Mouse (Mus musculus) right cerebral cortex, postnatal 14 days (tissue): ENCODE data around the gene Gm20795.
"Not testable (repeated sequence)": the region's sequence is repeated elsewhere in the genome, so short reads cannot be mapped to it uniquely, and the experiment has no call there.

Source experiments
- DNase-seq: peaks from one replicate; pipeline ENCODE4 v3.0.0; 2022

The Gm20795 gene

GRCm38 (mm10) chrY:40804614-40805013 lies at the start of gene Gm20795:
Gene Gm20795, plus strand, starts transcription at chrY:40804914.
- not testable (repeated sequence) for DNase-seq

- DNase-seq = not testable (repeated sequence)
These were observed 29.0 kb upstream of the Gm20795 start, which contains the start of gene Gm21797 for GRCm38 (mm10) chrY:40775665-40776064. Gene Gm21797, minus strand, starts transcription at chrY:40775765.
